Mouse (Mus musculus) hindbrain, postnatal 0 days (tissue): ENCODE results near the gene Arhgap22. TPM values are rescaled to one million over a fixed set of nuclear protein-coding genes. Genes with fewer than 3 reads are reported as not detected.

Source experiments
- ATAC-seq: fragments of 200-750 bp; cut with Nextera tagmentation; 2 replicates; pipeline ENCODE4 v1.8.0; 2017; ENCODE audit warnings: mild to moderate bottlenecking, moderate TSS enrichment, moderate library complexity
- DNase-seq: peaks from one replicate; pipeline ENCODE4 v3.0.0-alpha.2; 2015; ENCODE audit warnings: low spot score
- H3K27ac ChIP-seq: fragments of 300-500 bp; sonication (generic); 2 replicates; pipeline ENCODE4 v1.5.1; 2014; ENCODE audit warnings: mild to moderate bottlenecking
- H3K27me3 ChIP-seq: fragments of 300-500 bp; sonication (generic); 2 replicates; pipeline ENCODE4 v1.6.1; 2014; ENCODE audit warnings: low read length, mixed read lengths; ENCODE audit not compliant: insufficient read depth
- H3K36me3 ChIP-seq: fragments of 300-500 bp; sonication (generic); 2 replicates; pipeline ENCODE4 v1.6.1; 2014; ENCODE audit warnings: low read length, mixed read lengths; ENCODE audit not compliant: insufficient read depth
- H3K4me1 ChIP-seq: fragments of 300-500 bp; sonication (generic); 2 replicates; pipeline ENCODE4 v1.6.1; 2014; ENCODE audit warnings: antibody characterized with exemption, low read length, mixed read lengths; ENCODE audit not compliant: insufficient read depth
- H3K4me2 ChIP-seq: fragments of 300-500 bp; sonication (generic); 2 replicates; pipeline ENCODE4 v1.6.1; 2014; ENCODE audit warnings: low read depth, mild to moderate bottlenecking, low read length, moderate library complexity, mixed read lengths
- H3K4me3 ChIP-seq: fragments of 300-500 bp; sonication (generic); 2 replicates; pipeline ENCODE4 v1.5.1; 2014; ENCODE audit warnings: low read length
- H3K9ac ChIP-seq: fragments of 300-500 bp; sonication (generic); replicated peaks from 2 replicates; pipeline ENCODE4 v1.6.1; 2014; ENCODE audit warnings: mild to moderate bottlenecking, low read length, moderate library complexity, mixed read lengths
- H3K9me3 ChIP-seq: fragments of 300-500 bp; sonication (generic); 2 replicates; pipeline ENCODE4 v1.6.1; 2016; ENCODE audit warnings: low read length, mixed read lengths
- CTCF ChIP-seq: IDR thresholded peaks from 2 replicates; pipeline ENCODE4 v1.5.1; 2016; ENCODE audit warnings: antibody characterized with exemption, control low read depth, low read depth
- WGBS: fragments of 180-500 bp; shearing (Covaris S2); extraction: QIAGEN DNeasy Blood & Tissue Kit; methylation state at CpG from one replicate; pipeline ENCODE4 v1.1.7; 2014; 5-methylcytosine and 5-hydroxymethylcytosine counted together
- polyA plus RNA-seq: library from polyadenylated mRNA; unstranded; fragments of >200 nt; fragmentation: Nextera tagmentation; extraction: Ambion mirVana; gene quantifications from 2 replicates; pipeline ENCODE4 v1.2.1, GENCODE M21; 2015
- total RNA-seq: library from RNA; depleted of rRNA; stranded (reverse); fragments of >200 nt; gene quantifications from 2 replicates; pipeline ENCODE4 v1.2.3, GENCODE M21; 2014

Gene Arhgap22
- total and polyA plus RNA-seq, 2 experiments from 2014 or later = 4.4 to 5.0 TPM

DNA sequence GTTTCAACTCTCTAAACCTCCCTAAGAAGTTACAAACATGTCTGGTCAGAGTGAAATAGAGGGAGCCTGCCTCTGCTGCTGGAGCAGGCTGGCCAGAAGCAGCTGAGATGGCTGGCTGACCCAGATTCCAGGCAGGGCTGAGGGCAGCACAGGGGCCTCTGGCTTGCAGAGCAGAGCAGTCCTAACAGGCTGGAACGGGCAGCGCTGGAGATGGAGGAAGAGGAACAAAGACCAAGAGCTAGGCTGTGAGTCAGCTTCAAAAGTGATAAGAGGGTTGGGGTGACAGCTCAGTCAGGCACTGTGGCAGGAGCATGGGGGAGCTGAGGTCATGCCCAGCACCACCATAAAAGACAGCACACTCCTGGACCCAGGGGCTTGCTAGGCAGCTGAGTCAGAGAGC lies 62.4 kb downstream of the Arhgap22 start:
- H3K27me3 ChIP-seq = no peaks in the 10 kb centered on the region
- no peak for ATAC-seq
- WGBS = 79% methylated on average over 2 of the region's 2 CpGs
- no peak overlapping the region for H3K4me3 ChIP-seq
- H3K36me3 ChIP-seq = no peaks in the 10 kb centered on the region
- no peaks in the 10 kb centered on the region for H3K9me3 ChIP-seq
- H3K9ac ChIP-seq = no peak overlapping the region
- H3K27ac ChIP-seq = no peak overlapping the region
- H3K4me2 ChIP-seq = no peak overlapping the region
- no peaks in the 10 kb centered on the region for H3K4me1 ChIP-seq
- TF ChIP-seq CTCF = no peak
- DNase-seq = no peak

DNA sequence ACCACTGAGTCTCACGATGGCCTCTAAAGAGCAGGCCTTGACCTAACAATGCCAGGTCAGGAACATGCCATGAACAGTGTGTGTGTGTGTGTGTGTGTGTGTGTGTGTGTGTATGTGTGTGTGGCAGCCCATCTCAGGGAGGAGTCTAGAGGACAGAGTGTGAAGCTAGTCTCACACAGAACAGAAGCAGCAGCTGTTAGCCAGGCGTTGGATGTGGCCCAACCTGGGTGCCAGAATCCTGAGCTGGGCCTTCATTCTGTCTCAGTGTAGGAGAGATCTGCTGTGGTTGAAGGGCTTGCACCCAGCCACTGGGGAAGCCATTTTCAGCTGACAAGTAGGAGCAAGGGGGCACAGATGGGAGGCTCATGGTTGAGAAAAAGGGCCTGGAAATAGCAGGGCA lies 64.5 kb downstream of the Arhgap22 start:
- Histone ChIP-seq H3K9ac (no peak overlapping the region), H3K4me2 (no peak overlapping the region), H3K27ac (no peak overlapping the region), H3K4me3 (no peak overlapping the region), H3K27me3 (no peaks in the 10 kb centered on the region), H3K4me1 (no peaks in the 10 kb centered on the region), H3K9me3 (no peaks in the 10 kb centered on the region), H3K36me3 (no peaks in the 10 kb centered on the region)
- TF ChIP-seq CTCF = no peak
- whole genome bisulfite sequencing = 66% methylated on average over 2 of the region's 2 CpGs
- DNase-seq = no peak
- no peak for ATAC-seq

DNA sequence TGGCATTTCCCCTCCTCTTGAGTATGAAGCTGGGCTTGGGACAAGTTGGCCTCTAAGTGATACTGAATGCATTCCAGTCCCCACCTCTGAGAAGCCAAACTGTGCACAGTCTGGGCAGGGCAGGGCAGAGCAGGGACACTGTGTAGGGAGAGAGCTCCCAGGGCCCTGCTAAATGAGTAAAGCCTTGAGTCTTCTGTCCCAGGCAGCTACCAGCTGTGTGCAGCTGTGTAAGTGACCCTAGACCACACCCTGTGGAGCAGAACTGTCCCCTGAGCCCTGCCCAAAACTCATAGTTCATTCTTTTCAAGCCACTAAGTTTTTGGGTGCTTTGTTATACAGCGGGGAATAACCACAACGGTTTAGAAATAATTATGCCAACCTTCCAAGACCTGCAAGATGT lies 67.1 kb downstream of the Arhgap22 start:
- H3K36me3 ChIP-seq = no peaks in the 10 kb centered on the region
- no peak overlapping the region for H3K4me2 ChIP-seq
- DNase-seq = no peak
- no peak overlapping the region for H3K27ac ChIP-seq
- no peak overlapping the region for H3K9ac ChIP-seq
- no peak overlapping the region for H3K4me3 ChIP-seq
- no peaks in the 10 kb centered on the region for H3K9me3 ChIP-seq
- TF ChIP-seq CTCF = no peak
- ATAC-seq = no peak
- H3K4me1 ChIP-seq = no peaks in the 10 kb centered on the region
- WGBS = 93% methylated on average over 2 of the region's 2 CpGs
- no peaks in the 10 kb centered on the region for H3K27me3 ChIP-seq

GRCm38 (mm10) chr14:33282447-33282846 lies 68.6 kb downstream of the Arhgap22 start:
- H3K4me3 ChIP-seq = no peak overlapping the region
- WGBS = 82% methylated on average over 4 of the region's 4 CpGs
- no peak overlapping the region for H3K27ac ChIP-seq
- no peak for ATAC-seq
- no peaks in the 10 kb centered on the region for H3K36me3 ChIP-seq
- no peaks in the 10 kb centered on the region for H3K9me3 ChIP-seq
- H3K4me2 ChIP-seq = no peak overlapping the region
- no peak for DNase-seq
- no peaks in the 10 kb centered on the region for H3K27me3 ChIP-seq
- no peaks in the 10 kb centered on the region for H3K4me1 ChIP-seq
- TF ChIP-seq CTCF = no peak
- H3K9ac ChIP-seq = no peak overlapping the region

DNA sequence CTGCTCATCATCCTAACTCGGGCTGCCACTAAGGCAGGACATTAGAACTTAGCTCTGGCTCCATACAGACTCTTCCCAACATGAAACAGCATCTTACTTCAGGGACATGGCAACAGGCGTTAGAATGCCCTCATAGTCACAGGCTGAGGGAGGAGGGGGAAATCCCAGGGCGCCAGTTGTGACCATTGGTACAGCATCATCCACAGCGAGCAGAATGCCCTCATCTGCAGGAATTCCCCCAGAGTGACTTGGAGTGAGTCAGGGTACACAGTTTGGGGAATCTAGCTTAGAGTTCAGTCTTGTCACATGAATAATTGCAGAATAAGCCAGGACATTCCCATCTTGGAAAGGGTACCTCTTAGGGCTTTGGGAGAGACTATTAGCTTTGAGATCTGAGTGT lies 74.1 kb downstream of the Arhgap22 start:
- H3K36me3 ChIP-seq = no peaks in the 10 kb centered on the region
- H3K4me3 ChIP-seq = no peak overlapping the region
- H3K9me3 ChIP-seq = no peaks in the 10 kb centered on the region
- DNase-seq (no peak), ATAC-seq (no peak)
- no peaks in the 10 kb centered on the region for H3K4me1 ChIP-seq
- no peak overlapping the region for H3K9ac ChIP-seq
- no peak overlapping the region for H3K4me2 ChIP-seq
- no peak for TF ChIP-seq CTCF
- H3K27me3 ChIP-seq = no peaks in the 10 kb centered on the region
- no peak overlapping the region for H3K27ac ChIP-seq
- 76% methylated on average over 4 of the region's 4 CpGs for WGBS

DNA sequence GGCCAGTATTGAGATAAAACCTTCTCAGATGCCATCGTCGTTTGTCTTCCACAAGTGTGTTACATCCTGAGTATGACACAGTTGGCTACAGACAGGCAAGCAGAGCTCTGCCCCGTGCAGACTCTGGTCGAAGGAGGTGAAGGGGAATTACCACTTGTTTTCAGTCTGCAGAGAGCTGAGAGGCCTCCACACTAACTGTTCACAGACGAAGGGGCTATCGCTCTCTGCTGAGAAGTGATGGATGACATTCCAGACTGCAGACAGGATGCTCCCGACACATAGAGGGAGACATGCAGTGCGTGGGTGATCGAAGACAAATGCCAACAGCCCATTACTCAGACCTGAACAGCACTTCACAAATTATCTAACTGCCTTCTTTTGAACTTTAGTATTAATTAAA lies 76.2 kb downstream of the Arhgap22 start:
- ATAC-seq = no peak
- no peak overlapping the region for H3K4me3 ChIP-seq
- H3K9me3 ChIP-seq = no peaks in the 10 kb centered on the region
- no peaks in the 10 kb centered on the region for H3K36me3 ChIP-seq
- TF ChIP-seq CTCF = no peak
- DNase-seq = no peak
- H3K27ac ChIP-seq = no peak overlapping the region
- WGBS = 68% methylated on average over 9 of the region's 9 CpGs
- H3K4me2 ChIP-seq = no peak overlapping the region
- no peaks in the 10 kb centered on the region for H3K4me1 ChIP-seq
- no peak overlapping the region for H3K9ac ChIP-seq
- no peaks in the 10 kb centered on the region for H3K27me3 ChIP-seq

DNA sequence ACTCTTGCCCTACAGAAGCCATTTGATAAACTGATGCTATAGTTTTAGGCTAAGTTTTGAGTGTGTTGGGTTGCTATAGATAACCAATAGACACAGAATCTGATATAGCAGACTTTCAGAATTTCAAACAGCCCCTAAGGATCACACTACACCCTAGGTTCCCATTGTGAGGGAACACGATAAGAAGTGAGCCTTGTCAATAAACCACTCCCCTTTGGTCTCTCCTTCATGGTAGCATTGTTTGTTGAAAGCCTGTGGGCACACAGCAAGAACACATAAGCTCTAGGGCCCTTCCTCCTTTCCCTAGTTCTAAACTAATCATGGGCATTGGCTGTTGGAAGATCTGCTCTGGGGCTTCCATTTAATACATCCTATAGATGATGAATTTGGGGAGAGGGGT lies 80.7 kb downstream of the Arhgap22 start:
- Histone ChIP-seq H3K9me3 (no peaks in the 10 kb centered on the region), H3K4me1 (no peaks in the 10 kb centered on the region; the same call in 1 of the 2 replicates), H3K36me3 (no peaks in the 10 kb centered on the region), H3K4me2 (no peak overlapping the region), H3K27ac (no peak overlapping the region), H3K9ac (no peak overlapping the region), H3K27me3 (no peaks in the 10 kb centered on the region), H3K4me3 (no peak overlapping the region)
- DNase-seq = no peak
- no peak for ATAC-seq
- WGBS = 36% methylated on average over 1 of the region's 1 CpGs
- no peak for TF ChIP-seq CTCF
